Mouse (Mus musculus): Measurements from ENCODE around the gene Sptb. TPM values are rescaled to one million over a fixed set of nuclear protein-coding genes. Genes with fewer than 3 reads are reported as not detected.

The Sptb gene
- polyA plus RNA-seq, 1 experiment from 2014 or later, result 13.4 TPM

DNA sequence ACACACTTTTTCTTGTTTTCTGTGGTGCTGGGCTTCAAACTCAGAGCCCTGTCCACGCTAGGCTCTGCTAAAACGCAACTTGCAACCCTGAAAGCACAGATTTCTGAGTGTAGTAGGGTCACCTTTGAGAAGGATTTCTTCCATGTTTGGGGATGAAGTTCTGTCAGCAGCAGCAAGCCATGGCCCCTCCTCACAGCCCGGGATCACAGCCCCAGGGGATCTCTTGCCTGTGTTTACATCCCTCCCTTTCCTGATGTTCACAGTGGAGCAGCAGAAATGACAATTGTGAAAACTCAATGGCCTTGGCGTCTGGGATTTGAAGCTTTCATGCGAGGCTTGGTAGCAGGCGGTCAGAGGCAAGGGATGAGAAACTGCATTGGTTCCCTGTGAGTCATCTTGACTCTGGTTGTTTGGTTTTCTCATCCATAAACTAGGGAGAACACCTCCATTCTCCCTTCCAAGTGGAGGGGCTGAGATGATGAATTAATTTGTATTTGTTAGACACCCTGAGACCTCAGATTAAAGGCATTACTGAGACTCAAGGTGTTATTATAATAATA lies 179.7 kb downstream of the Sptb start, which contains the start of gene Plekhg3:
TSS of gene Plekhg3 (plus strand) at position 312 of the 560 bp plus-strand sequence.
- Histone ChIP-seq H3K9ac (no peak within 1 kb of the TSS), H3K4me3 (no peak within 1 kb of the TSS), H3K9me3 (replicated peaks) (no peaks in the 10 kb centered on the region), H3K27ac (ENCODE audit: poor library complexity, severe bottlenecking) (no peak within 1 kb of the TSS), H3K4me1 (replicated peaks) (peaks cover 12% of the 10 kb centered on the region), H3K4me2 (no peak within 1 kb of the TSS), H3K27me3 (replicated peaks) (peaks cover 15% of the 10 kb centered on the region), H3K36me3 (no peaks in the 10 kb centered on the region)
- 41% methylated on average over 6 of the region's 6 CpGs for WGBS
- ATAC-seq (ENCODE audit: insufficient number of reproducible peaks, low FRiP score), result no peak

Small RNA genes lying within 50 kb of the gene (microRNA-seq; reads per million reads assigned to microRNA genes)
- 0.94 reads per million for gene Mir5135

Other genes starting within 250 kb of the Sptb start
- gene Plekhg3, start 179.7 kb downstream of the Sptb start, polyA plus RNA-seq (2016; fragmentation: Nextera tagmentation; extraction: Ambion mirVana), result 8.2 and 10.3 TPM in 2 replicates
- gene Churc1, start 55.0 kb upstream of the Sptb start, polyA plus RNA-seq (2016; fragmentation: Nextera tagmentation; extraction: Ambion mirVana), result 124 and 131 TPM in 2 replicates
- gene Fntb, start 55.0 kb upstream of the Sptb start, polyA plus RNA-seq (2016; fragmentation: Nextera tagmentation; extraction: Ambion mirVana), result 30.9 and 31.7 TPM in 2 replicates
- 0.49 TPM in 1 of 2 replicates, not detected in the other for gene Gpx2, start 85.0 kb upstream of the Sptb start, polyA plus RNA-seq (2016; fragmentation: Nextera tagmentation; extraction: Ambion mirVana)
- gene Rab15, start 112.4 kb upstream of the Sptb start, polyA plus RNA-seq (2016; fragmentation: Nextera tagmentation; extraction: Ambion mirVana), result 2.9 and 3.6 TPM in 2 replicates

Measured in heart, embryonic 12.5 days (tissue).